Mouse (Mus musculus): ENCODE data around the gene Fbxl7. TPM values are rescaled to one million over a fixed set of nuclear protein-coding genes. Genes with fewer than 3 reads are reported as not detected.

Fbxl7 gene
- polyA plus RNA-seq, 1 experiment from 2014 or later: 15.8 TPM

- WGBS: 93% methylated on average over 4 of the region's 4 CpGs
Measured at GRCm38 (mm10) chr15:26642563-26642962, 252.8 kb downstream of the Fbxl7 start.

DNA sequence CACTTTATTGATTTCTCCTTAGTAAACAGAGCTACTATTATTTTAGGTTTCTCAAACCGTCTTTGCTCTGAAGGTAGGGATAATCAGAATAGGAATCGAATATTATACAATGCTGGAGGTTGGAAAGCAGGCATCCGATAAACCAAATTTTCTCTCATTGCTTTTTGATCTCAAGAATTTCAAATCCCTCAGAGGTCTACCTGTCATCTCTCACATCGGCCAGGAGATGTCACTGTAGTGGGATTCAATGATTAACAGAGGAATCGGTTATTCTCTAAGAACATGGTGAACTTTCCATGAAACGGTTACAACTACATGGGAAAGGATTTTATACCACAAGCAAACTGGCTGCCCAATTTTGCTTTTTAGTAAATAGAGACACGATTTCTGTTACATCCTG lies 255.7 kb downstream of the Fbxl7 start:
- H3K27ac ChIP-seq (ENCODE audit: low read depth, low read length): no peak overlapping the region
- no peaks in the 10 kb centered on the region for H3K4me1 ChIP-seq (replicated peaks; ENCODE audit: control insufficient read depth, insufficient read depth, low read length)
- DNase-seq (ENCODE audit: low spot score) (no peak), ATAC-seq (replicated peaks; ENCODE audit: low FRiP score) (no peak)
- no peaks in the 10 kb centered on the region for H3K27me3 ChIP-seq (ENCODE audit: control insufficient read depth, insufficient read depth, low read length)
- no peak overlapping the region for H3K4me3 ChIP-seq (ENCODE audit: low read depth, low read length)
- 76% methylated on average over 7 of the region's 7 CpGs for WGBS
- no peaks in the 10 kb centered on the region for H3K9me3 ChIP-seq (ENCODE audit: control insufficient read depth, low read length)
- no peak overlapping the region for H3K4me2 ChIP-seq (ENCODE audit: low read depth, low read length, severe bottlenecking)
- no peaks in the 10 kb centered on the region for H3K36me3 ChIP-seq (ENCODE audit: control insufficient read depth, insufficient read depth, low read length)
- no peak overlapping the region for H3K9ac ChIP-seq (ENCODE audit: low read length)

More at GRCm38 (mm10) chr15:26642563-26642962, 252.8 kb downstream of the Fbxl7 start:
- Histone ChIP-seq H3K27ac (ENCODE audit: low read depth, low read length) (no peak overlapping the region), H3K4me2 (ENCODE audit: low read depth, low read length, severe bottlenecking) (no peak overlapping the region), H3K36me3 (ENCODE audit: control insufficient read depth, insufficient read depth, low read length) (no peaks in the 10 kb centered on the region), H3K9ac (ENCODE audit: low read length) (no peak overlapping the region), H3K9me3 (ENCODE audit: control insufficient read depth, low read length) (no peaks in the 10 kb centered on the region), H3K4me1 (replicated peaks; ENCODE audit: control insufficient read depth, insufficient read depth, low read length) (no peaks in the 10 kb centered on the region), H3K4me3 (ENCODE audit: low read depth, low read length) (no peak overlapping the region), H3K27me3 (ENCODE audit: control insufficient read depth, insufficient read depth, low read length) (no peaks in the 10 kb centered on the region)
- ATAC-seq (replicated peaks; ENCODE audit: low FRiP score) (no peak), DNase-seq (ENCODE audit: low spot score) (no peak)

DNA sequence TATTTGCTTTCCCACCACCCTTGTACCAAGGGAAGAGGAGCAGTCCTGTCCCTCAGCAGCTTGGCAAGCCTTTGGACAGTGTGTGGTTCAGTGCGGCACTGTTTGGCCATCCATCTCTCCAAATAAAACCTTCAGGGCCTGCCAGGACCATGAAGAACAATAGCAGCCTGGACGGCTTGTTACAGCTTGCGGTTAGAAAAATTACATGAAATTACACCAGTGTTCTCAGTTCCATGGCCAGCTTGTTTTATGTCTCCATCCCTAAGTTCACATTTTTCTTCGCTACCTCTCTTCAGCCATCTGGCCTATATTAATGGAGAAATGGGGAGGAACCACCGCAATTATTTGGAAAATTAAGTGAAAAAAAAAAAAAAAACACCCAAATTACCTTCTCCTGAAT lies 259.8 kb downstream of the Fbxl7 start:
- 93% methylated on average over 5 of the region's 5 CpGs for WGBS
- Histone ChIP-seq H3K9me3 (ENCODE audit: control insufficient read depth, low read length) (no peaks in the 10 kb centered on the region), H3K27me3 (ENCODE audit: control insufficient read depth, insufficient read depth, low read length) (no peaks in the 10 kb centered on the region), H3K4me2 (ENCODE audit: low read depth, low read length, severe bottlenecking) (no peak overlapping the region), H3K4me1 (replicated peaks; ENCODE audit: control insufficient read depth, insufficient read depth, low read length) (no peaks in the 10 kb centered on the region), H3K9ac (ENCODE audit: low read length) (no peak overlapping the region), H3K27ac (ENCODE audit: low read depth, low read length) (no peak overlapping the region), H3K4me3 (ENCODE audit: low read depth, low read length) (no peak overlapping the region), H3K36me3 (ENCODE audit: control insufficient read depth, insufficient read depth, low read length) (no peaks in the 10 kb centered on the region)
- DNase-seq (ENCODE audit: low spot score): no peak
- no peak for ATAC-seq (replicated peaks; ENCODE audit: low FRiP score)

DNA sequence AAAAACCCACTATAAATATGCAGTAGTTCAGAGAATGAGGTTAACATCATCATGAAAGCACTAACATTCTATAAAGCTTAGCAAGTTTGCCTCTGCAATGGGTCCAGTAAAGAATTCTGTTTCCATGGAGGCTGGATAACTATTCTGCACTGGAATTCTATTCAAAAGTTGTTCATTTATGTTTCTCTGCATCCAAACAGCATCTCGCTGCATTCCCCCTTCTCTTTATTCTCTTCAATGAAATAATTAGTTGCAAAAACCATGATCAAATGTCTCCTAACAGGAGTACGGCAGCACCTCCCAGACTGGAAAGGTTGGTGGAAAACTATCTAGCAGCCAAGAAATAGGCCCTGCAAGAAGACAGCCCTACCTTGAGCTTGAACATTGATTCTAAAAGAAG lies 267.2 kb downstream of the Fbxl7 start:
- Histone ChIP-seq H3K27ac (ENCODE audit: low read depth, low read length) (no peak overlapping the region), H3K36me3 (ENCODE audit: control insufficient read depth, insufficient read depth, low read length) (no peaks in the 10 kb centered on the region), H3K9ac (ENCODE audit: low read length) (no peak overlapping the region), H3K4me1 (replicated peaks; ENCODE audit: control insufficient read depth, insufficient read depth, low read length) (0 out of 2 replicates have a peak, but pooled peaks cover 3% of the 10 kb centered on the region), H3K27me3 (ENCODE audit: control insufficient read depth, insufficient read depth, low read length) (no peaks in the 10 kb centered on the region), H3K4me3 (ENCODE audit: low read depth, low read length) (no peak overlapping the region), H3K9me3 (ENCODE audit: control insufficient read depth, low read length) (no peaks in the 10 kb centered on the region), H3K4me2 (ENCODE audit: low read depth, low read length, severe bottlenecking) (no peak overlapping the region)
- 25% methylated on average over 2 of the region's 2 CpGs for WGBS
- ATAC-seq (replicated peaks; ENCODE audit: low FRiP score) (no peak), DNase-seq (ENCODE audit: low spot score) (no peak)

DNA sequence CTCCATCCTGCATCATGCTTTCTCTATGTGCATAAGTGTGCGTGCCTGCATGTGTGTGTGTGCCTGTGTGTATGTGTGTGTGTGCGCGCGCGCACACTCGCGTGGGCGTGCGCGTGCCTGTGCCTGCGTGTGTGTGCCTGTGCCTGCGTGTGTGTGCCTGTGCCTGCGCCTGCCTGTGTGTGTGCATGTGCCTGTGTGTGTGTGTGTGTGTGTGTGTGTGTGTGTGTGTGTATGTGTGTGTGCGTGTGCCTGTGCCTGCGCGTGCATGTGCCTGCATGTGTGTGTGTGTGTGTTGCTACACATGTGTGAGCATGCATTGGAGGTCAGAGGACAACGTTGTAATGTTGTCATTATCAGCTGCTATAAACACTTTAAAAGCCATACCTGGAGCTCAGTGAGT lies 272.1 kb downstream of the Fbxl7 start:
- Histone ChIP-seq H3K4me1 (replicated peaks; ENCODE audit: control insufficient read depth, insufficient read depth, low read length) (0 out of 2 replicates have a peak, but pooled peaks cover 1% of the 10 kb centered on the region), H3K4me2 (ENCODE audit: low read depth, low read length, severe bottlenecking) (no peak overlapping the region), H3K9me3 (ENCODE audit: control insufficient read depth, low read length) (no peaks in the 10 kb centered on the region), H3K4me3 (ENCODE audit: low read depth, low read length) (no peak overlapping the region), H3K36me3 (ENCODE audit: control insufficient read depth, insufficient read depth, low read length) (no peaks in the 10 kb centered on the region), H3K27ac (ENCODE audit: low read depth, low read length) (no peak overlapping the region), H3K27me3 (ENCODE audit: control insufficient read depth, insufficient read depth, low read length) (no peaks in the 10 kb centered on the region), H3K9ac (ENCODE audit: low read length) (no peak overlapping the region)
- DNase-seq (ENCODE audit: low spot score) (no peak), ATAC-seq (replicated peaks; ENCODE audit: low FRiP score) (no peak)
- WGBS: 96% methylated on average over 17 of the region's 17 CpGs

GRCm38 (mm10) chr15:26620279-26620678 lies 275.1 kb downstream of the Fbxl7 start:
- Histone ChIP-seq H3K4me2 (ENCODE audit: low read depth, low read length, severe bottlenecking) (no peak overlapping the region), H3K9ac (ENCODE audit: low read length) (no peak overlapping the region), H3K27ac (ENCODE audit: low read depth, low read length) (no peak overlapping the region), H3K27me3 (ENCODE audit: control insufficient read depth, insufficient read depth, low read length) (no peaks in the 10 kb centered on the region), H3K9me3 (ENCODE audit: control insufficient read depth, low read length) (no peaks in the 10 kb centered on the region), H3K4me1 (replicated peaks; ENCODE audit: control insufficient read depth, insufficient read depth, low read length) (no peaks in the 10 kb centered on the region), H3K36me3 (ENCODE audit: control insufficient read depth, insufficient read depth, low read length) (no peaks in the 10 kb centered on the region), H3K4me3 (ENCODE audit: low read depth, low read length) (no peak overlapping the region)
- ATAC-seq (replicated peaks; ENCODE audit: low FRiP score) (no peak), DNase-seq (ENCODE audit: low spot score) (no peak)
- WGBS: 52% methylated on average over 5 of the region's 5 CpGs

DNA sequence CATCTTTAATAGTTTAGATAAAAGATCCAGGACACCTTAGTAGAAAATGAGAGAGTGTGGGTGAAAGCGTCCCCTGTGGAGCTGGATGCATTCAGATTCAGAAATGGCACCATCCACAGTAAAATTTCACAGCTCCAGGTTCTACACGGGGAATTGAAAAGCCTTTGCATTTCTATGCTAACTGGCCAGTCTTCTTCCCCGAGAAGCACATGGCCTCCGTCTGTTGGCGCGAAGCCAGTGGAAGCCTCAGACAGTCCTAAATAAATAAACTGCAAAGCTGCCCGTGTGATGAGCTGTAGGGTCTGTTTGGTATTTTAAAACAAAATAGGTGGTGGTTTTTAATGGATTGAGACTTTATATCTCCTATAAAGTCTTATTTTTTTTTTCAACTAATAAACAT lies 276.2 kb downstream of the Fbxl7 start:
- Histone ChIP-seq H3K27ac (ENCODE audit: low read depth, low read length) (no peak overlapping the region), H3K9me3 (ENCODE audit: control insufficient read depth, low read length) (no peaks in the 10 kb centered on the region), H3K36me3 (ENCODE audit: control insufficient read depth, insufficient read depth, low read length) (no peaks in the 10 kb centered on the region), H3K4me3 (ENCODE audit: low read depth, low read length) (no peak overlapping the region), H3K9ac (ENCODE audit: low read length) (no peak overlapping the region), H3K27me3 (ENCODE audit: control insufficient read depth, insufficient read depth, low read length) (no peaks in the 10 kb centered on the region), H3K4me2 (ENCODE audit: low read depth, low read length, severe bottlenecking) (no peak overlapping the region), H3K4me1 (replicated peaks; ENCODE audit: control insufficient read depth, insufficient read depth, low read length) (no peaks in the 10 kb centered on the region)
- ATAC-seq (replicated peaks; ENCODE audit: low FRiP score): no peak
- DNase-seq (ENCODE audit: low spot score): no peak
- 78% methylated on average over 7 of the region's 7 CpGs for WGBS

GRCm38 (mm10) chr15:26596239-26596638 lies 299.1 kb downstream of the Fbxl7 start:
- no peak overlapping the region for H3K4me3 ChIP-seq (ENCODE audit: low read depth, low read length)
- 87% methylated on average over 3 of the region's 3 CpGs for WGBS
- H3K27ac ChIP-seq (ENCODE audit: low read depth, low read length): no peak overlapping the region
- no peaks in the 10 kb centered on the region for H3K4me1 ChIP-seq (replicated peaks; ENCODE audit: control insufficient read depth, insufficient read depth, low read length)
- DNase-seq (ENCODE audit: low spot score): no peak
- ATAC-seq (replicated peaks; ENCODE audit: low FRiP score): no peak
- no peaks in the 10 kb centered on the region for H3K27me3 ChIP-seq (ENCODE audit: control insufficient read depth, insufficient read depth, low read length)
- no peak overlapping the region for H3K4me2 ChIP-seq (ENCODE audit: low read depth, low read length, severe bottlenecking)
- H3K9ac ChIP-seq (ENCODE audit: low read length): no peak overlapping the region
- no peaks in the 10 kb centered on the region for H3K9me3 ChIP-seq (ENCODE audit: control insufficient read depth, low read length)
- H3K36me3 ChIP-seq (ENCODE audit: control insufficient read depth, insufficient read depth, low read length): no peaks in the 10 kb centered on the region

GRCm38 (mm10) chr15:26579947-26580709 lies 315.3 kb downstream of the Fbxl7 start:
- WGBS: 88% methylated on average over 8 of the region's 8 CpGs
- no peaks in the 10 kb centered on the region for H3K36me3 ChIP-seq (ENCODE audit: control insufficient read depth, insufficient read depth, low read length)
- no peak for ATAC-seq (replicated peaks; ENCODE audit: low FRiP score)

More at GRCm38 (mm10) chr15:26579947-26580709, 315.3 kb downstream of the Fbxl7 start:
- Histone ChIP-seq H3K27me3 (ENCODE audit: control insufficient read depth, insufficient read depth, low read length) (no peaks in the 10 kb centered on the region), H3K4me2 (ENCODE audit: low read depth, low read length, severe bottlenecking) (no peak overlapping the region), H3K27ac (ENCODE audit: low read depth, low read length) (no peak overlapping the region), H3K4me3 (ENCODE audit: low read depth, low read length) (no peak overlapping the region), H3K4me1 (replicated peaks; ENCODE audit: control insufficient read depth, insufficient read depth, low read length) (no peaks in the 10 kb centered on the region), H3K9ac (ENCODE audit: low read length) (no peak overlapping the region), H3K9me3 (ENCODE audit: control insufficient read depth, low read length) (no peaks in the 10 kb centered on the region)
- DNase-seq (ENCODE audit: low spot score): no peak
